Mouse (Mus musculus) embryonic facial prominence, embryonic 10.5 days (tissue): Measurements from ENCODE around the gene Podxl2. TPM values are rescaled to one million over a fixed set of nuclear protein-coding genes. Genes with fewer than 3 reads are reported as not detected.

Experiments used
- DNase-seq: peaks from one replicate; pipeline ENCODE4 v3.0.0-alpha.2; 2017; ENCODE audit warnings: low spot score
- H3K27ac ChIP-seq: fragments of 300-500 bp; sonication (generic); replicated peaks from 2 replicates; pipeline ENCODE4 v1.5.1; 2016; ENCODE audit warnings: mild to moderate bottlenecking
- H3K27me3 ChIP-seq: fragments of 300-500 bp; sonication (generic); replicated peaks from 2 replicates; pipeline ENCODE4 v1.6.1; 2016; ENCODE audit warnings: low read depth, mild to moderate bottlenecking; ENCODE audit not compliant: poor library complexity, severe bottlenecking
- H3K36me3 ChIP-seq: fragments of 300-500 bp; sonication (generic); replicated peaks from 2 replicates; pipeline ENCODE4 v1.6.1; 2016; ENCODE audit warnings: mild to moderate bottlenecking, moderate library complexity
- H3K4me1 ChIP-seq: fragments of 300-500 bp; sonication (generic); 2 replicates; pipeline ENCODE4 v1.6.1; 2016
- H3K4me3 ChIP-seq: fragments of 300-500 bp; sonication (generic); 2 replicates; pipeline ENCODE4 v1.5.1; 2016; ENCODE audit warnings: mild to moderate bottlenecking, moderate library complexity
- H3K9me3 ChIP-seq: fragments of 300-500 bp; sonication (generic); 2 replicates; pipeline ENCODE4 v1.6.1; 2016; ENCODE audit warnings: mild to moderate bottlenecking
- WGBS: fragments of 180-500 bp; shearing (Covaris S2); methylation state at CpG from one replicate; pipeline ENCODE4 v1.1.7; 2016; 5-methylcytosine and 5-hydroxymethylcytosine counted together
- polyA plus RNA-seq: library from polyadenylated mRNA; unstranded; fragments of >200 nt; fragmentation: Nextera tagmentation; extraction: Ambion mirVana; gene quantifications from 2 replicates; pipeline ENCODE4 v1.2.1, GENCODE M21; 2016

Podxl2 gene
- 52.1 and 56.3 TPM in 2 replicates for polyA plus RNA-seq

DNA sequence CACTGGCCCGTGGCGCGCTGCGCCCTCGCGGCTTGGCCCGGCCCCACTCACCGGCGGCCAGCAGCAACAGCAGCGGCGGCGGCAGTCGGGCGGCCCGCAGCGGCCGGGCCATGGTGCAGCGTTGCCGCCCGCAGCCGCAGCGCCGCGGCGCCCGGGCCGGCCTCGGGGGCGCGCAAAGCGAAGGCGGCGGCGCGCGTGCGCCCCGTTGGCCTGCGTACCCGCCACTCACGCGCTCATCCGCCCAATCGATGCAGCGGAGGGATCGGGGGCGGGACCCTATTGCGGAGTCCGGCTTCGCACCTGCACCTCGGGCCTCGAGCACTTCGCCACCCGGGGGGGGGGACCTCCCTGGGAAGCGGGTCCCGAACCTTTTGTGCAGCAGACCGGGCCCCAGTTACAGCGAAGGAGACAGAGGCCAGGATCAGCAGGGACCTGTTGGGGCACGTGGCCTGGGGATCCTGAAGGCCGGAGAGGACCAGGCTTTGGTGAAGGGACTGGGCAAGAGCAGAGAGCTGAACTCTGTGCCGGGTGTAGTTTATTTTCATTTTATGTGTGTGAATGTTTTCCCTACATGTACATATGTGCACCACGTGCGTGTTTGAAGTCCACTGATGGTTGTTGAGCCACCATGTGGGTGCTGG, at the start of gene Podxl2:
Podxl2 (minus strand) TSS at position 177 of the 641 bp plus-strand sequence.
- Histone ChIP-seq H3K27ac (peak within 1 kb of the TSS; percentile 88), H3K27me3 (peaks cover 38% of the 10 kb centered on the region), H3K36me3 (peaks cover 11% of the 10 kb centered on the region; the same call in 1 of the 2 replicates), H3K4me1 (peaks cover 31% of the 10 kb centered on the region), H3K9me3 (no peaks in the 10 kb centered on the region), H3K4me3 (peak within 1 kb of the TSS; percentile 84)
- 11% methylated on average over 63 of the region's 63 CpGs for WGBS
- peak; percentile 90 for DNase-seq

DNA sequence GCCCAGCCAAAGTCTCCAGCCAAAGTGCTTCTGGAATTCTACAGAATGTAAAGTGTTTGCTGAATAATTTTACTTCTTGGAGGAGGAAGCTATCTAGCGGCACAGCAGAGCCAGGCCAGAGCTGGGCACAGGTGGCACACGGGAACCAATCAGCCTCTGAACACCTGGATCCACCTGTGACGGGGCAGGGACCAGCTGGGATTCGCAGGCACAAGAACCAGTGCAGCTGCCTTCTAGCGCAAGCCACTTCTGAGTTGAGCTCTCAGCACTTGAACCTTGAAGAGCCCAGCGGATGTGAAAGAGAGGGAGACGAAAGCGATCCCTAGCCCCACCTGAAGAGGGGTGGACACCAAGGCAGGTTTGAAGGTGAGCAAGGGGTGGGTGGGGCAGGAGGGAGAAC, 44.0 kb upstream of the Podxl2 start:
- Histone ChIP-seq H3K4me1 (peaks cover 3% of the 10 kb centered on the region), H3K27ac (no peak overlapping the region), H3K4me3 (no peak overlapping the region), H3K9me3 (no peaks in the 10 kb centered on the region), H3K36me3 (no peaks in the 10 kb centered on the region), H3K27me3 (no peaks in the 10 kb centered on the region)
- 71% methylated on average over 8 of the region's 8 CpGs for WGBS
- DNase-seq = no peak

DNA sequence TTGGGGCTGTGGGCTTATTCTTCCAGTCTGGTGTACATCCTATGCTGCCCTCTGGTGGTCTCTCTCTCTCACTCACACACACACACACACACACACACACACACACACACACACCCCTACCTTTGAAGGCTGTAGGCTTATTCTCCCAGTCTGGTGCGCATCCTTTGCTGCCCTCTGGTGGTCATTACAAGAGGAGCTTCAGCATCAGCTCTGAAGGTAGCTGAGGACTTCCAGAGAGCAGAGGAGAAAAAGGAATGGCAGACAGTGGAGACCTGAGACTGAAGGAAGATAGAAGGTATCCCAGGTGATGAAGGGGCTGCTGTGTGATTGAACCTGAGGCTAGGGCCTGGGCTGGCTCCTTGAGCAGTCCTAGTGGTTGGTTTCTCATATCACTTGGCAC, 41.3 kb upstream of the Podxl2 start:
- Histone ChIP-seq H3K27ac (no peak overlapping the region), H3K4me1 (no peaks in the 10 kb centered on the region), H3K4me3 (no peak overlapping the region), H3K36me3 (peaks cover 20% of the 10 kb centered on the region), H3K9me3 (no peaks in the 10 kb centered on the region), H3K27me3 (no peaks in the 10 kb centered on the region)
- DNase-seq = peak; percentile 48
- 52% methylated on average over 1 of the region's 1 CpGs for WGBS

DNA sequence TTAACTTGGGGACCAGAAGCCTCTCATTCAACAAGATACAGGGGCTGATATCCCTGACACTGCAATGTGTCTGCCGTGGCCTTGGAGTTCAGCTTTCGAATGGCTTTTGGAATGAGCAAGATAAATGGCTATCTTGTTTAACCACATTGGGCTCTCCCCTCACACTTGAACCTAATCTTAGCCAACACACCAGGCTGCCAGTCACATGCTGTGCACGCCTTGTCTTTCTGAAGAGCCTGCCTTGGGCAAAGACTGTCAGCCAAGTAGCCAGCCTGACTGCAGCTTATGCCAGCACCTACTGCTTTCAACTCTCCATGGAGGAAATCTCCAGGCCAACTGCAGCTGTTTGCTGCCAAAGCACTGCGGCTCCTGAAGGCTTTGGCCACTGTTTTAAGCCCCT, 40.7 kb upstream of the Podxl2 start:
- no peaks in the 10 kb centered on the region for H3K27me3 ChIP-seq
- no peaks in the 10 kb centered on the region for H3K4me1 ChIP-seq
- WGBS = 85% methylated on average over 4 of the region's 4 CpGs
- H3K27ac ChIP-seq = no peak overlapping the region
- no peaks in the 10 kb centered on the region for H3K9me3 ChIP-seq
- no peak for DNase-seq
- H3K36me3 ChIP-seq = peaks cover 27% of the 10 kb centered on the region
- H3K4me3 ChIP-seq = no peak overlapping the region

DNA sequence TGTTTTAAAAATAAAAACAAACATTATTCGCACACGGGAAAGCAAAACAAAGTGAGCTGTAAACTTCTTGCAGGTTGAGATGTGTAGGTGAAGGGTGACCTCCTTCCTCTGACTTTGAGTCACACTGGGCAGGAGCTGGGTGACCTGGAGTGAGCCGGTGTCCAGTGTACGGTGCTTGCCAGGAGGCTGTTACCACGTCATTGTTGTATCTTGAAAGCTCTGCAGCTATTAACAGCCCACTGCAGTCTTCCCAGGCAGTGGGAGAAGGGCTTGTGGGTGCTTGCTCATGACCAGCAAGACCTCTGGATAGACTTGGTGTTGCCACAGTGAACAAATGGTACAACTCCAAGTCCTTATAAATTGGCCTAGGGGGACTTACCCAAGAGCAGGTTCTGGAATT, 40.0 kb upstream of the Podxl2 start:
- Histone ChIP-seq H3K27me3 (no peaks in the 10 kb centered on the region), H3K4me1 (no peaks in the 10 kb centered on the region), H3K4me3 (no peak overlapping the region), H3K27ac (no peak overlapping the region), H3K36me3 (peaks cover 34% of the 10 kb centered on the region), H3K9me3 (no peaks in the 10 kb centered on the region)
- 87% methylated on average over 5 of the region's 5 CpGs for WGBS
- DNase-seq = no peak

DNA sequence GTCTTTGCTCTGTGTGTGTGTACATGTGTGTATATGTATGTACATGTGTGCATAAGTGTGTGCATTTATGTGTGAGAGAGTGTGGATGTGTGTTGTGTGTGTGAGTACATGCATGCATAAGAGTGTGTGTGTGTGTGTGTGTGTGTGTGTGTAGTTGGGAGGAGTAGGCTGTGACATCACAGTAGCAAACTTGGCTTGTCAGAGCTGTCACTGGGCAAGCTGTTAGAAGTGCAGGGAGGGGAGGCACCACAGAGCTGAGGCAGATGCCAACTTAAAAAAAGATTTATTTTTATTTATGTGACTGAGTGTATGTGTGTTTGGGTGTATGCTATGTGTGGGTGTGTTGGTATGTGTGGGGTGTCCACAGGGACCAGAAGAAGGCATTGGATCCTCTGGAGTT, 38.6 kb upstream of the Podxl2 start:
- Histone ChIP-seq H3K27ac (no peak overlapping the region), H3K27me3 (no peaks in the 10 kb centered on the region), H3K36me3 (peaks cover 48% of the 10 kb centered on the region), H3K4me3 (no peak overlapping the region), H3K4me1 (no peaks in the 10 kb centered on the region), H3K9me3 (no peaks in the 10 kb centered on the region)
- DNase-seq = no peak

DNA sequence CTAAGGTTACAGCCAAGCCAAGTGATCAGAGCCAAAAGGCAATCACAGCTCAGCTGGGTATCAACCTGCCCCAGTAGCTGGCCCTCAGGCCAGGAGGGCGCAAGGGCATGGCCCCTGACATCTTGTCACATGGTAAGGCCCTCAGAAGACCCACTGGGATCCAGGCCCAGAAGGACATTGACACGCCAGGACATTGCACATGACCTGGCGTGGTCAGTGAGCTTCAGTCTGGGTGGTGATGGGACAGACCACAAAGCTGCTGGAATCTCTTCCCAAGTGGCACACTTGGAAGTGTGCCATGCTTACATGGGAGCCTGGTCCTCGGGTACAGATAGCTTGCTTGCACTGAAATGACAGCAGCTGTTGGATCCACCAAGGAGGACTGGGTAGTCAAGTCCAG, 38.2 kb upstream of the Podxl2 start:
- Histone ChIP-seq H3K27me3 (no peaks in the 10 kb centered on the region), H3K9me3 (no peaks in the 10 kb centered on the region), H3K36me3 (peaks cover 52% of the 10 kb centered on the region), H3K4me1 (no peaks in the 10 kb centered on the region), H3K27ac (no peak overlapping the region), H3K4me3 (no peak overlapping the region)
- WGBS = 85% methylated on average over 4 of the region's 4 CpGs
- DNase-seq = no peak

DNA sequence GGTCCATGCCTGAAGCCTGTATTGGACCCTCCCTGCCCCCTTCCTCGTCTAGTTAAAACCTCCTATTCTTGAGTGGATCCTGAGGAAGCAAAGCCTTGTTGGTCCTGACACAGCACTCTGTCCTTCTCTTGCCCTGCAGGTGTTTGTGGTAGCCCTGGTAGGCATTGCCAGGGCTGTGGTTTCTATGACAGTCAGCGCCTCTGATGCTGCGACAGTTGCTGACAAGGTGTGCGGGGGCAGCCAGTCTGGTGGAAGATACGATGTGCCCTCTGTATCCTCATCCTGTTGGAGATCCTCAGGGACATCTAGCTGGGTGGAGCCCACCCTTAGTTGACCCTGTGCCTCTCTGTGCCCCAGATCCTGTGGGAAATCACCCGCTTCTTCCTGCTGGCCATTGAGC, 34.3 kb upstream of the Podxl2 start:
- H3K9me3 ChIP-seq = no peaks in the 10 kb centered on the region
- DNase-seq = no peak
- H3K4me1 ChIP-seq = peaks cover 31% of the 10 kb centered on the region
- 87% methylated on average over 6 of the region's 6 CpGs for WGBS
- no peaks in the 10 kb centered on the region for H3K27me3 ChIP-seq
- H3K27ac ChIP-seq = no peak overlapping the region
- no peak overlapping the region for H3K4me3 ChIP-seq
- H3K36me3 ChIP-seq = peaks cover 61% of the 10 kb centered on the region

DNA sequence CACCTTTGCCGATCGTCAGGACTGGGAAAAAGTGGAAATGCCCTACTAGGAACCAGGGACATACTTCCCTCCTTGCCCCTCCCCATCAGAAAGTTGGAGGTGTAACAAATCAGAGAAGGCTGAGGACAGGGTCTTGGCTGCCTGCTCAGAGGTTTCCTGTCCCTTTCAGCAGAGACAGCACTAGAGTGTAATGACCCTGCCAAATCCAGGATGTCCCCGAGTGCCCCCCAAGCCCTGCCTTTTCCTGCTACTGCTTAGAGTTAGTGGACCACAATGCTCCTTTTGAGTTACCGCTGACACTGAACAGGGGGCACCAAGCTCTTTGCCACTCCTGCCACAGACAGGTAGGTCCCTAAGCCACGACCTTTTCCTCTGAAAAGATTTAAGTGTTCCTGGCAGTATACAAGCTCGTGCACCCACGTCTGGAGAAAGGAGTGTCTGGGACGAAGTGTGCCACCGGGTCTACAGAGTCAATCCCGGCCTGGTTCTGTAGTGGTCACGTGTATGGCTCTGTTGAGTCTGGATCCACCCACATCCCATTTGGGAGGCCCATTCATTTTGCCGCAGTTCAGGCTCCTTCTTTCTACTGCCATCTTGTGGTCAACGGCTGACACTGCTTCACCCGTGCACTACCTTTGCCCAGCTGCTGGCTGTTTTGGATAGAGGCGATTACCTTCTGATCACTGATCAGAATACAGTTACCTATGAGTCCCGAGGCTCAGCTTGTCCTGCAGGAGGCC, 31.7 kb upstream of the Podxl2 start:
- Histone ChIP-seq H3K27me3 (no peaks in the 10 kb centered on the region), H3K9me3 (no peaks in the 10 kb centered on the region), H3K4me3 (peak overlapping the region; percentile 34; the same call in 1 of the 2 replicates), H3K27ac (no peak overlapping the region), H3K36me3 (peaks cover 44% of the 10 kb centered on the region), H3K4me1 (peaks cover 50% of the 10 kb centered on the region)
- 17% methylated on average over 16 of the region's 16 CpGs for WGBS
- DNase-seq = peak; percentile 77

DNA sequence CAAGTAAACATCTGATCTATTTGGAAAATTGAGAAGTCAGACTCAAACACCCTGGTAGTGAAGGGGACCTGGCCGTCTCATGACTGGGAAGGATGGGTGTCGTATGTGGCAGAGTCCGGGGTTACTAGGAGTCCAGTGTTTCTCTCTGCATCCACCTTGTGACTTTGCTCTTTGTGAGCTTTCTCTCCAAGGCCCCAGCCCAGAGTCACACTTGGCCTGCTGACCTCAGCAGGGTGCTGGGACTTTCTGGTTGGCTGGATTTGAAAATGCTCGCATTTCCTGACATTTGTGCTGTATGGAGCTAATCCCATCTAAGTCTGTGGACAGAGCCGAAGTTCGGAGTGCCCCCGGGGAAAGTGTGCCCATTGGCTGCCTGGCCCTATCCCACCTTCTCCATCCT, 30.2 kb upstream of the Podxl2 start:
- DNase-seq = no peak
- H3K27ac ChIP-seq = no peak overlapping the region
- peaks cover 58% of the 10 kb centered on the region for H3K4me1 ChIP-seq
- H3K9me3 ChIP-seq = no peaks in the 10 kb centered on the region
- H3K4me3 ChIP-seq = no peak overlapping the region
- WGBS = 84% methylated on average over 7 of the region's 7 CpGs
- H3K36me3 ChIP-seq = peaks cover 29% of the 10 kb centered on the region
- no peaks in the 10 kb centered on the region for H3K27me3 ChIP-seq

DNA sequence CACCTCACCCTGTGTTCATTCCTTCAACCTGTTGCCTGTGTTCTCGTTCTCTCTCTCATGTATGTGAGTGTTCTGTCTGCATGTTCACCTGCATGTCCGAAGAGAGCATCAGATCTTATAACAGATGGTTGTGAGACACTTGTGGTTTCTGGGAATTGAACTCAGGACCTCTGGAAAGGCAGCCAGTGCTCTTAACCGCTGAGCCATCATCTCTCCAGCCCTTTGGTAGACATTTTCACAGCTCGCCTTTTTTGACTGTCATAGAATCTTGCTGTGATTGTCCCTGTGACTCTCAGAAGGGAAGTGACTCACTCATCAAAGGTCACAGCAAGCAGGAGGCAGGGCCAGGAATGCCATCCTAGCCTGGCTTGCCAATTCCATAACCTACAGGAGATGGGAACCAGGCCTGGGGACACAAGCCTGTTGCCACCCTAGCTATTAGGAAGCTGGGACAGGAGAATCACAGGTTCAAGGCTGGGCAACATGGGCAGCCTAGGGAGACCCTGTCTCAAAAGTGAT, 29.7 kb upstream of the Podxl2 start:
- H3K27ac ChIP-seq = no peak overlapping the region
- DNase-seq = no peak
- H3K36me3 ChIP-seq = peaks cover 24% of the 10 kb centered on the region
- no peak overlapping the region for H3K4me3 ChIP-seq
- no peaks in the 10 kb centered on the region for H3K27me3 ChIP-seq
- 93% methylated on average over 4 of the region's 4 CpGs for WGBS
- H3K4me1 ChIP-seq = peaks cover 58% of the 10 kb centered on the region
- no peaks in the 10 kb centered on the region for H3K9me3 ChIP-seq

DNA sequence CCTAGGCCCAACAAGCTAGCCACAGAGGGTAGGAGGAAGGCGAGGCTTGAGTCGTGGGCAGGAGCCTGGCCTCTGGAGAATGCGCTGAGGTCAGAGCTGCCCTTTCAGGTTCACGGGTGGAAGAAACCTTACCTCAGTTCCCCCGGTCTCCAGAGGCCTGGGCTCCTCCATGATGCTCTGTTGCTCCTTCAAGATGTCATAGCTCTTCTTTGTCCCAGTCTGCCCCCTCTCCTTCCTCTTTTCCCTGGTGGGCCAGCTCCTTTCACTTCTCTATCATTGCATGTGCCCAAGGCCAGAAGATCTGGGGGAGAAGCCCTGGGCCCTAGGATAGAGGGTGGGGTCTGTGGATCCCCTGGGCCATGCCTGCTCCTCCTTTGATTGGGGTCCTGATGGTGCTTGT, 28.9 kb upstream of the Podxl2 start:
- peak overlapping the region; percentile 88 for H3K4me3 ChIP-seq
- no peak overlapping the region for H3K27ac ChIP-seq
- WGBS = 83% methylated on average over 5 of the region's 5 CpGs

More for the DNA sequence above, 28.9 kb upstream of the Podxl2 start:
- no peak for DNase-seq
- H3K9me3 ChIP-seq = no peaks in the 10 kb centered on the region
- no peaks in the 10 kb centered on the region for H3K27me3 ChIP-seq
- H3K4me1 ChIP-seq = peaks cover 63% of the 10 kb centered on the region
- H3K36me3 ChIP-seq = peaks cover 16% of the 10 kb centered on the region
